Comparison of ENCODE assay signal across 27 mouse cellular contexts in the genomic region with DNA sequence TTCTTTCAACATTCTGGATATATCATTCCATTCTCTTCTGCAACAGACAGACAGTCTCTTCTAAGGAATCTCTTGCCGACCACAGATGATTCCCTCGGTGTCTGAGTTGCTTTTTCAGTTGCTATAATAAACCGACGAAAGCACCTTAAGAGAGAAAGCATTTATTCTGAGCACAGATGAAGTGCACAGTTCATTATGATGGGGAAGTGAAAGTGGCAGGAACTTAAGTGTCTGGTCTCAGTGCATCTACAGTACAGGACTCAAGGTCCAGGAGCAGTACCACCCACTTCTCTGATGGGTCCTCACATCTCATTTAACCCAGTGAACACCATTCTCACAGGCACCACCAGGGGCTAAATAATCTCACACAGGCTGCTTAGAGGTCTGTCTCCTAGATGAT. TPM values are rescaled to one million over a fixed set of nuclear protein-coding genes. Genes with fewer than 3 reads are reported as not detected.
DNase-seq lines count a peak whose midpoint lies in the region; ATAC-seq and TF ChIP-seq lines count a peak whose summit lies in the region.
"Had no signal": no experiment of that assay in that cellular context is flagged by ENCODE, and none has a peak within 500 bp of the region (broad histone marks: within the 10 kb centered on the region; RNA-seq: fewer than 3 reads in every experiment).

No protein-coding gene starts in this region.

- H3K27ac ChIP-seq in CH12.LX (ENCODE audit: insufficient read depth, low read depth) = no peak overlapping the region
- no peak overlapping the region for H3K27ac ChIP-seq in forebrain, embryonic 16.5 days (ENCODE audit: low read length)
- H3K27ac ChIP-seq in liver, embryonic 12.5 days = no peak overlapping the region
- H3K27ac ChIP-seq: embryonic facial prominence, embryonic 10.5 days; embryonic facial prominence, embryonic 13.5 days; forebrain, embryonic 12.5 days; forebrain, embryonic 15.5 days; heart, adult 2 months; heart, embryonic 10.5 days; hindbrain, embryonic 10.5 days; hindbrain, embryonic 13.5 days; intestine, embryonic 15.5 days had no signal

- no peaks in the 10 kb centered on the region for H3K9me3 ChIP-seq in CH12.LX (replicated peaks; ENCODE audit: low read length)
- no peaks in the 10 kb centered on the region for H3K9me3 ChIP-seq in forebrain, embryonic 16.5 days (ENCODE audit: control insufficient read depth, low read length)
- no peaks in the 10 kb centered on the region for H3K9me3 ChIP-seq in liver, embryonic 12.5 days (replicated peaks)
- H3K9me3 ChIP-seq: embryonic facial prominence, embryonic 10.5 days; embryonic facial prominence, embryonic 13.5 days; forebrain, embryonic 12.5 days; forebrain, embryonic 15.5 days; G1E; heart, embryonic 10.5 days; hindbrain, embryonic 10.5 days; hindbrain, embryonic 13.5 days; intestine, embryonic 15.5 days had no signal

- no peak for TF ChIP-seq POLR2A in CH12.LX (IDR thresholded peaks at IDR 0.05; ENCODE audit: low read depth, low read length)

- H3K4me1 ChIP-seq in CH12.LX (ENCODE audit: control insufficient read depth in 1 of 2, insufficient read depth in 2 of 2) = peaks cover 0 to 12% of the 10 kb centered on the region in 2 experiments; a peak in 2 of 4 replicates
- H3K4me1 ChIP-seq in forebrain, embryonic 16.5 days (replicated peaks; ENCODE audit: control insufficient read depth, insufficient read depth, low read length) = peaks cover under 1% of the 10 kb centered on the region; the same call in 1 of the 2 replicates
- H3K4me1 ChIP-seq in liver, embryonic 12.5 days = 0 out of 2 replicates have a peak, but pooled peaks cover 5% of the 10 kb centered on the region
- H3K4me1 ChIP-seq: forebrain, embryonic 15.5 days; intestine, embryonic 15.5 days had no signal

- WGBS in forebrain, embryonic 16.5 days = 95% methylated on average over 4 of the region's 4 CpGs
- 74% methylated on average over 4 of the region's 4 CpGs for WGBS in liver, embryonic 12.5 days (ENCODE audit: insufficient replicate concordance)

- H3K4me3 ChIP-seq in CH12.LX (replicated peaks in 1 of 3; ENCODE audit: low read depth in 2 of 3, low read length in 2 of 3, poor library complexity in 1 of 3) = no peak overlapping the region
- no peak overlapping the region for H3K4me3 ChIP-seq in forebrain, embryonic 16.5 days (replicated peaks; ENCODE audit: low read length)
- no peak overlapping the region for H3K4me3 ChIP-seq in liver, embryonic 12.5 days
- H3K4me3 ChIP-seq: embryonic facial prominence, embryonic 10.5 days; embryonic facial prominence, embryonic 13.5 days; erythroblast, embryonic 14.5 days; forebrain, embryonic 12.5 days; forebrain, embryonic 15.5 days; heart, adult 2 months; heart, embryonic 10.5 days; hindbrain, embryonic 10.5 days; hindbrain, embryonic 13.5 days; intestine, embryonic 15.5 days had no signal

- H3K4me2 ChIP-seq in CH12.LX (ENCODE audit: insufficient read depth, low read depth, poor library complexity, severe bottlenecking) = peak overlapping the region; percentile 5
- no peak overlapping the region for H3K4me2 ChIP-seq in forebrain, embryonic 16.5 days (ENCODE audit: low read length)
- H3K4me2 ChIP-seq in liver, embryonic 12.5 days = no peak overlapping the region
- H3K4me2 ChIP-seq: embryonic facial prominence, embryonic 13.5 days; forebrain, embryonic 12.5 days; forebrain, embryonic 15.5 days; hindbrain, embryonic 13.5 days; intestine, embryonic 15.5 days had no signal

- H3K36me3 ChIP-seq in CH12.LX (replicated peaks in 1 of 2; ENCODE audit: control insufficient read depth in 1 of 2, insufficient read depth in 1 of 2, low read length in 1 of 2) = no peaks in the 10 kb centered on the region
- H3K36me3 ChIP-seq in forebrain, embryonic 16.5 days (ENCODE audit: control insufficient read depth, insufficient read depth) = no peaks in the 10 kb centered on the region
- no peaks in the 10 kb centered on the region for H3K36me3 ChIP-seq in liver, embryonic 12.5 days
- H3K36me3 ChIP-seq: embryonic facial prominence, embryonic 10.5 days; embryonic facial prominence, embryonic 13.5 days; forebrain, embryonic 12.5 days; forebrain, embryonic 15.5 days; G1E; heart, embryonic 10.5 days; hindbrain, embryonic 10.5 days; hindbrain, embryonic 13.5 days; intestine, embryonic 15.5 days had no signal

- H3K27me3 ChIP-seq in CH12.LX (replicated peaks) = no peaks in the 10 kb centered on the region
- no peaks in the 10 kb centered on the region for H3K27me3 ChIP-seq in forebrain, embryonic 16.5 days (replicated peaks; ENCODE audit: control insufficient read depth, insufficient read depth, low read length)
- H3K27me3 ChIP-seq in liver, embryonic 12.5 days (replicated peaks) = no peaks in the 10 kb centered on the region
- H3K27me3 ChIP-seq: embryonic facial prominence, embryonic 13.5 days; forebrain, embryonic 12.5 days; forebrain, embryonic 15.5 days; hindbrain, embryonic 13.5 days; intestine, embryonic 15.5 days had no signal

- no peak overlapping the region for H3K9ac ChIP-seq in CH12.LX (ENCODE audit: insufficient read depth, low read depth)
- H3K9ac ChIP-seq in forebrain, embryonic 16.5 days (replicated peaks; ENCODE audit: low read depth, low read length) = no peak overlapping the region
- H3K9ac ChIP-seq in liver, embryonic 12.5 days = no peak overlapping the region
- H3K9ac ChIP-seq: embryonic facial prominence, embryonic 13.5 days; forebrain, embryonic 12.5 days; forebrain, embryonic 15.5 days; hindbrain, embryonic 13.5 days; intestine, embryonic 15.5 days had no signal

- in situ Hi-C loops in CH12.LX (cut with MboI; ENCODE audit: low pct_ligation_motif_present, low pct_unique_long_range_greater_than_20kb, low sequenced_read_pairs) = no loop called here

- TF ChIP-seq RAD21 in CH12.LX (IDR thresholded peaks at IDR 0.05; ENCODE audit: low read depth, low read length) = no peak

- peak; percentile 92 for ATAC-seq in granulocyte monocyte progenitor cell, adult 5-6 weeks (replicated peaks; ENCODE audit: poor library complexity, severe bottlenecking)
- ATAC-seq in megakaryocyte progenitor cell, adult 5-6 weeks (replicated peaks; ENCODE audit: poor library complexity) = peak; percentile 90
- ATAC-seq in forebrain, embryonic 16.5 days = no peak
- ATAC-seq in liver, embryonic 12.5 days = no peak
- ATAC-seq: forebrain, embryonic 15.5 days; hindbrain, embryonic 16.5 days; intestine, embryonic 15.5 days; Patski had no signal

- H3K79me2 ChIP-seq in CH12.LX (replicated peaks; ENCODE audit: control insufficient read depth, extremely low read depth, insufficient read depth, poor library complexity, severe bottlenecking) = no peaks in the 10 kb centered on the region

- dilution Hi-C loops in CH12.LX (cut with MboI; ENCODE audit: extremely low pct_ligation_motif_present, extremely low pct_unique_long_range_greater_than_20kb, low sequenced_read_pairs) = no loop called here

- DNase-seq in CH12.LX (ENCODE audit: extremely low read depth) = peak; percentile 51
- DNase-seq in T-cell, adult 2 months (ENCODE audit: low spot score) = no peak
- DNase-seq: adrenal gland, adult 2 months; adrenal gland, postnatal 25 days; cerebellum, adult 18-20 months; cerebellum, adult 9-10 months; cerebellum, postnatal 14 days; embryo, embryonic 11 days; gastrocnemius, postnatal 14 days; heart, adult 2 months; kidney, adult 11 months had no signal

- TF ChIP-seq CTCF in CH12.LX (conservative IDR thresholded peaks at IDR 0.05 in 1 of 2, IDR thresholded peaks at IDR 0.05 in 1 of 2; ENCODE audit: low read depth in 2 of 2, low read length in 2 of 2) = no peak

- TF ChIP-seq EP300 in CH12.LX (IDR thresholded peaks at IDR 0.05; ENCODE audit: low read length) = peak; percentile 75

TF ChIP-seq in CH12.LX, 34 proteins besides CTCF, POLR2A, EP300 and RAD21:
- TF ChIP-seq CHD2 (IDR thresholded peaks at IDR 0.05; ENCODE audit: low read length) (no peak), IRF4 (IDR thresholded peaks at IDR 0.05; ENCODE audit: low read depth, low read length) (peak; percentile 87), MAFK (IDR thresholded peaks at IDR 0.05; ENCODE audit: insufficient replicate concordance, low read length) (peak; percentile 26; the same call in 1 of the 2 replicates), CHD1 (IDR thresholded peaks at IDR 0.05; ENCODE audit: low read depth, low read length) (no peak), ZKSCAN1 (IDR thresholded peaks at IDR 0.05; ENCODE audit: borderline replicate concordance, low read depth, low read length) (no peak), MEF2A (IDR thresholded peaks at IDR 0.05; ENCODE audit: borderline replicate concordance, low read depth, low read length) (peak; percentile 62)

RNA-seq across cellular contexts. Expression of gene Prdm5, which starts 5.2 kb away (rescaled TPM):
- total RNA-seq in CH12.LX (2012; rRNA removed) (not detected in 2 replicates), CH12.LX (2014; rRNA removed) (not detected in 2 replicates)
- polyA plus RNA-seq in CH12.LX (2012; ENCODE audit: insufficient read length, low read depth) = not detected in 2 replicates
- total RNA-seq in granulocyte monocyte progenitor cell, adult 5-6 weeks (2014; fragmentation: Nextera tagmentation) = 18.3 and 25.9 TPM in 2 replicates
- 17.9 and 25.9 TPM in 2 replicates for total RNA-seq in granulocyte monocyte progenitor cell, adult 5-6 weeks (2017)
- 11.0 and 15.6 TPM in 2 replicates for total RNA-seq in megakaryocyte progenitor cell, adult 5-6 weeks (2015)
- total RNA-seq in megakaryocyte progenitor cell, adult 5-6 weeks (2017) = 13.0 and 13.9 TPM in 2 replicates
- 5.5 and 6.1 TPM in 2 replicates for polyA plus RNA-seq in forebrain, embryonic 16.5 days (2015; fragmentation: Nextera tagmentation; extraction: Ambion mirVana)
- 4.7 and 5.5 TPM in 2 replicates for polyA plus RNA-seq in liver, embryonic 12.5 days (2016; fragmentation: Nextera tagmentation; extraction: Ambion mirVana)
- polyA plus RNA-seq: erythroblast, embryonic 14.5 days; G1E had no signal

Comparison
In these comparisons a context has a peak if more than half of its experiments do, and no peak if none do; other contexts are left out.
1. ATAC-seq: peak in granulocyte monocyte progenitor cell, adult 5-6 weeks (single experiment) and megakaryocyte progenitor cell, adult 5-6 weeks (single experiment); none in forebrain, embryonic 16.5 days (single experiment) and liver, embryonic 12.5 days (single experiment).
2. RNA of gene Prdm5, which starts 5.2 kb away (total RNA-seq): 17.9 to 25.9 TPM in granulocyte monocyte progenitor cell, adult 5-6 weeks and 11.0 to 15.6 TPM in megakaryocyte progenitor cell, adult 5-6 weeks; not detected in CH12.LX; every median in the first group is over 10 times any median in the second.